Mouse (Mus musculus) heart, adult 2 months (tissue): Measurements from ENCODE around the gene Tiam1. TPM values are rescaled to one million over a fixed set of nuclear protein-coding genes. Genes with fewer than 3 reads are reported as not detected.

Experiments used
- DNase-seq, 2 experiments: peaks; one replicate each; pipeline ENCODE4 v3.0.0; 2021
- H3K27ac ChIP-seq: fragments of 200-600 bp; 2 replicates; pipeline ENCODE4 v1.8.1; 2022
- H3K27me3 ChIP-seq: fragments of 200-500 bp; 2 replicates; pipeline ENCODE4 v1.6.1; 2012; ENCODE audit warnings: mild to moderate bottlenecking, low read length, inconsistent platforms, mixed read lengths; ENCODE audit not compliant: control insufficient read depth, insufficient read depth
- H3K36me3 ChIP-seq: fragments of 200-500 bp; 2 replicates; pipeline ENCODE4 v1.6.1; 2012; ENCODE audit warnings: low read length, inconsistent platforms; ENCODE audit not compliant: control insufficient read depth, insufficient read depth
- H3K4me1 ChIP-seq: fragments of 200-500 bp; 2 replicates; pipeline ENCODE4 v1.6.1; 2011; ENCODE audit warnings: low read length; ENCODE audit not compliant: control insufficient read depth, insufficient read depth
- H3K4me3 ChIP-seq: fragments of 200-600 bp; 2 replicates; pipeline ENCODE4 v1.8.1; 2022
- H3K79me2 ChIP-seq: fragments of 200-500 bp; replicated peaks from 2 replicates; pipeline ENCODE4 v1.6.1; 2012; ENCODE audit warnings: mild to moderate bottlenecking, inconsistent platforms, low read length, moderate library complexity, mixed read lengths; ENCODE audit not compliant: control insufficient read depth, insufficient read depth
- H3K9ac ChIP-seq: fragments of 200-500 bp; 2 replicates; pipeline ENCODE4 v1.6.1; 2012; ENCODE audit warnings: low read depth, mild to moderate bottlenecking, control low read depth, inconsistent platforms, low read length, mixed read lengths
- CTCF ChIP-seq: fragments of 200-600 bp; IDR thresholded peaks from 2 replicates; pipeline ENCODE4 v1.8.1; 2022; ENCODE audit warnings: antibody characterized with exemption, mild to moderate bottlenecking, moderate library complexity
- EP300 ChIP-seq: fragments of 200-500 bp; IDR thresholded peaks from 2 replicates; pipeline ENCODE4 v1.6.1; 2011; ENCODE audit warnings: low read depth, low read length, control low read depth; ENCODE audit not compliant: insufficient read depth
- POLR2A ChIP-seq: fragments of 200-500 bp; IDR thresholded peaks from 2 replicates; pipeline ENCODE4 v1.6.1; 2011; ENCODE audit warnings: mild to moderate bottlenecking, low read depth, low read length, control low read depth; ENCODE audit not compliant: insufficient read depth
- WGBS: fragments of 180-500 bp; shearing (Covaris S2); methylation state at CpG from one replicate; pipeline ENCODE4 v1.1.7; 2018; 5-methylcytosine and 5-hydroxymethylcytosine counted together
- intact Hi-C: fragments of 180-260 bp; cut with DNase I; formaldehyde crosslinking; loops from one replicate; pipeline ENCODE4 v1.15.1; 2025
- polyA plus RNA-seq: library from polyadenylated mRNA; depleted of rRNA; stranded (reverse); fragments of >200 nt; gene quantifications from 2 replicates; pipeline ENCODE4 v1.2.3, GENCODE M21; 2012
- total RNA-seq, 2 experiments: library from RNA; stranded (reverse); gene quantifications; 2 replicates each; pipeline ENCODE4 v1.2.3; 2021

Tiam1 gene
- total and polyA plus RNA-seq, 3 experiments = 2.3 to 7.9 (median 4.4) TPM

DNA sequence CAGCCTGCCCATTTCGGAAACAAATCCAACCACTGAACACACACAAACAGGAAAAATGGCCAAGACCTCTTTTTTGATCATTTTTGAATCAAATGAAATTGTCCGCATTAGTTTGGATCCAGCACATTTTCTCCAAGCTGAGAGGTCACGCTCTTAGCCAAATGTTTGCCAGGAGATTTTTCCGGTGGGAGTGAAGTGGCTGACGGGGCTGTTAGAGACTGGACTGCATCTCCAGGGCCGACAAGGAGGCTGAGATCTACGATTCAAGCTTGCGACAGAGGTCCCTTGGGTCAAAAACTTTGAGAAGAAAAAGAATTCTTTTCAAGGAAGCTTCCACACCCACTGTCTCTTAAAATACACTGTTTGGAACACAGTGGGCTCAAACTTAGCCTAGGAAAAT lies 248.8 kb downstream of the Tiam1 start:
- Histone ChIP-seq H3K4me3 (no peak overlapping the region), H3K9ac (no peak overlapping the region), H3K27ac (no peak overlapping the region), H3K27me3 (no peaks in the 10 kb centered on the region), H3K79me2 (no peaks in the 10 kb centered on the region), H3K4me1 (peaks cover 1% of the 10 kb centered on the region; the same call in 1 of the 2 replicates), H3K36me3 (no peaks in the 10 kb centered on the region)
- DNase-seq = peak in 1 of 2 experiments; percentile 47
- intact Hi-C loops = no loop called here
- TF ChIP-seq POLR2A = no peak
- TF ChIP-seq EP300 = no peak
- no peak for TF ChIP-seq CTCF
- WGBS = 56% methylated on average over 8 of the region's 8 CpGs

DNA sequence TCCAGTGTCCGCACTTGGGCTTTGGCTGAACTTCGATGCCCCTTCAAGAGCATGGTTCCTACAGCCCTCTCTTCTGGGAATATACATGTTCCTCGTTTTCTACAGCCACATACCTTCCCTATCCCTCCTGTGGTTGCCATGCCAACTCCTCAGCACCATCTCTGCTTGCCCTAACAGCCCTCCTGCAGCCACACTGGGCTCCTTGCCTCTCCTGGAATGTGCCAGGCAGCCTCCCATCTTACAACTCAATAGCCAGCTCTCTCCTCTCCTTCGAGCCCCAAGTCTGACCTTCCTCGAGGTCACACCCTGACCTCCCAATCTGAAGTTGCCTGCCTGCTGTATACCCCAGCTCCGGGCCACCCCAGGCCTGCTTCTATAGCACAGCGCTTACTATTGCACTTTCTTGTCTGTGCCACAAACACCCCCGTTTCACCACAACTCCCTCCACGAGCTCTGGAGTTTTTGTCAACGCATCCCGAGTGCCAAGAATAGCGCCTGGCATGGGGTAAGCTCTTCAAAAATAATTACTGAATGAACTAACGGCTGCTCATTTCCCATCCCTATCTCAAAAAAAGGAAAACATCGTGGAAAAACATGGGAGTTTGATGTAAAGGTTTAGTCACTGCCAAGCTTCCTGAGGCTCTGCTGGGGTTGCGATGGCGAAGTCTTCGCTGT lies 252.9 kb downstream of the Tiam1 start:
- no peaks in the 10 kb centered on the region for H3K27me3 ChIP-seq
- H3K4me3 ChIP-seq = no peak overlapping the region
- H3K27ac ChIP-seq = no peak overlapping the region
- no peak for DNase-seq
- intact Hi-C loops = no loop called here
- no peaks in the 10 kb centered on the region for H3K36me3 ChIP-seq
- WGBS = 42% methylated on average over 17 of the region's 17 CpGs
- H3K79me2 ChIP-seq = no peaks in the 10 kb centered on the region
- H3K9ac ChIP-seq = no peak overlapping the region
- TF ChIP-seq POLR2A (no peak), EP300 (no peak), CTCF (no peak)
- peaks cover 1% of the 10 kb centered on the region; the same call in 1 of the 2 replicates for H3K4me1 ChIP-seq

DNA sequence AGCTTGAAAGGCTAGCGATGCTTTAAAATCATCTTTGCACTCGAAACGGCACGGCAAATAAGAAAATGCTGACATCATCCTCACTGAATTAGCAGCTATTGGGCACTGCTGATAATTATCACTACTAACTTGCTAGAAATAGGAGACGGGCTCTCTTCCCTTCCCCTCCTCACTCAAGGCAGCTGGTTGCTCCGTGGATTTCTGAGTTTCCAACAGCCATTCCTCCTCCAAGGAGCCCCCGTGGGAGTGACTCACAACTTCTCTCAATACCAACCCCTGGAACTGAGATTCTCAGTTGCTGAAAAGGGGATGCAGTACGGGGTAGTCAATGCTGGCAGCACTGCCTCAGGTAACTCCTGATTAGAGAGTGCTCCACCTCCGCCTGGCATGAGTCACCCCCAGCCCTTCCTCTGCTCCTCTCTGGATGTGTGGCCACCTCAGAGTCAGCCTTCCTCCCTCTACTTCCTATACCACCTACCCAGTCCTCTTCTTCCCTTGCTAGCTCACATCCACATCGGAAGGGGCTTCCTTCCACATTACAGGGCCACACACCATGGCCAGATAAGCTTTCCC lies 253.6 kb downstream of the Tiam1 start:
- Histone ChIP-seq H3K4me3 (no peak overlapping the region), H3K36me3 (no peaks in the 10 kb centered on the region), H3K27me3 (no peaks in the 10 kb centered on the region), H3K9ac (no peak overlapping the region), H3K27ac (no peak overlapping the region), H3K4me1 (no peaks in the 10 kb centered on the region; the same call in 1 of the 2 replicates), H3K79me2 (no peaks in the 10 kb centered on the region)
- 34% methylated on average over 10 of the region's 10 CpGs for WGBS
- intact Hi-C loops = no loop called here
- no peak for TF ChIP-seq EP300
- no peak for TF ChIP-seq CTCF
- TF ChIP-seq POLR2A = no peak
- DNase-seq = no peak

DNA sequence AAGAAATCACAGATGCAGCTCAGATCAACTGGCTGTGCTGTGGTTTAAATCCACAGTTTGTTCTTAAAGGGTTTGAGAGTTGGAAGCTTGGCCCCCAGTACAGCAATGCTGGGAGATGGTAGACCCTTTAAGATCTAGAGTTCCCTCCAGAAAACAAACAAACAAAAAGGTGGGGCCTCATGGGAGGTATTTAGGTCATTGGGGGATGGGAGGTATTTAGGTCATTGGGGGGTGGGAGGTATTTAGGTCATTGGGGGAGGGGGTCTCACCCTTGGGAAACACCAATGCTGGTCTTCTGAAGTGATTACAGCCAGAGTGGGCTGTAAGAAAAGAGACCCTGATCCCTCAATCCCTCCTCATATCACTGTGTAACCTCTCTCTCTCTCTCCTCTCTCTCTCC lies 257.0 kb downstream of the Tiam1 start:
- Histone ChIP-seq H3K9ac (no peak overlapping the region), H3K27me3 (no peaks in the 10 kb centered on the region), H3K4me3 (no peak overlapping the region), H3K4me1 (no peaks in the 10 kb centered on the region; the same call in 1 of the 2 replicates), H3K79me2 (no peaks in the 10 kb centered on the region), H3K27ac (no peak overlapping the region), H3K36me3 (no peaks in the 10 kb centered on the region)
- intact Hi-C loops = no loop called here
- DNase-seq = no peak
- TF ChIP-seq EP300 (no peak), CTCF (no peak), POLR2A (no peak)

DNA sequence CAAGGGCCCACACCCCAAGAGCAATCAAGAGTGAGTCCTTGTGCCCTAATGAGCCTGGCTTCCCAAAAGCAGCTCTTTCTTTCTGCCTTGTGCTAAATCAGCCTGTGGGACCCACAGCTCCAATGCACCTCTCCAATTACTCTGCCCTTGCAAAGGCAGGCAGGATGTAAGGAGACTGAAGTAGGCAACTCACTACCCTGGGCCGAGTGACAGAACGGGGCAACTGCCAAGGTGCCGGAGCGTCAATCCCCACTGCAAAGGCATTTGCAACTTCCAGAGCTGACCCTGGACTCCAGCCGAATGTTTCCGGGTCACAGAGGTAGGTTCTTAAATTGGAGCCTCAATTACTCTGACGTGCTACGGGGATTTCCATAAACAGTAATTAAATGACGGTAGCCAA lies 257.9 kb downstream of the Tiam1 start:
- intact Hi-C loops = no loop called here
- H3K4me3 ChIP-seq = no peak overlapping the region
- WGBS = 86% methylated on average over 9 of the region's 9 CpGs
- DNase-seq = no peak
- H3K27ac ChIP-seq = no peak overlapping the region
- no peaks in the 10 kb centered on the region for H3K79me2 ChIP-seq
- H3K4me1 ChIP-seq = no peaks in the 10 kb centered on the region; the same call in 1 of the 2 replicates
- no peak overlapping the region for H3K9ac ChIP-seq
- no peak for TF ChIP-seq CTCF
- TF ChIP-seq EP300 = no peak
- no peak for TF ChIP-seq POLR2A
- H3K36me3 ChIP-seq = no peaks in the 10 kb centered on the region
- no peaks in the 10 kb centered on the region for H3K27me3 ChIP-seq

DNA sequence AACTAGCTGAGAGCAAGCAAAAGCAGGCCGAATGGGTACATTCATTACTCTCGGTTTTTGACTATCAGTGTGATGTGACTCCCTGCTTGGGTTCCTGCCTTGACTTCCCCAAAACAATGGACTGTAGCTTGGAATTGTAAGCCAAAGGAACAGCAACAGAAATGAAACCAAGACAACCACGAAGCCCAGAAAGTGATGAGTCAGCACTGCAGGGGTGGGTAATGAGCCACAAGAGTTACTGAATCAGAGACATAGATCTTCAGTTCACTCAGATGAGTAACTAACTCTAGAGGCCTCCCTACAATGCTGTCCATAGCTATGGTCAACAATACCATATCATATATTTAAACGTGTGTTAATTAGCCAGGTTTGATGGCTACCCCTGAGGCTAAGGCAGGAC lies 259.7 kb downstream of the Tiam1 start:
- Histone ChIP-seq H3K36me3 (no peaks in the 10 kb centered on the region), H3K27ac (no peak overlapping the region), H3K4me3 (no peak overlapping the region), H3K9ac (no peak overlapping the region), H3K27me3 (no peaks in the 10 kb centered on the region), H3K79me2 (no peaks in the 10 kb centered on the region), H3K4me1 (no peaks in the 10 kb centered on the region)
- TF ChIP-seq CTCF (no peak), EP300 (no peak), POLR2A (no peak)
- 95% methylated on average over 4 of the region's 4 CpGs for WGBS
- intact Hi-C loops = no loop called here
- no peak for DNase-seq
